Mouse (Mus musculus) liver, embryonic 15.5 days (tissue): ENCODE measurements around the gene Olfr630. TPM values are rescaled to one million over a fixed set of nuclear protein-coding genes. Genes with fewer than 3 reads are reported as not detected.
"Not testable (repeated sequence)": the region's sequence is repeated elsewhere in the genome, so short reads cannot be mapped to it uniquely, and the experiment has no call there.

ENCODE experiments used
- ATAC-seq: fragments of 200-750 bp; cut with Nextera tagmentation; 2 replicates; pipeline ENCODE4 v1.8.0; 2017; ENCODE audit warnings: moderate number of reproducible peaks, mild to moderate bottlenecking, moderate library complexity; ENCODE audit not compliant: insufficient read depth
- H3K27ac ChIP-seq: fragments of 300-500 bp; sonication (generic); replicated peaks from 2 replicates; pipeline ENCODE4 v1.5.1; 2015; ENCODE audit warnings: mild to moderate bottlenecking, inconsistent platforms
- H3K27me3 ChIP-seq: fragments of 300-500 bp; sonication (generic); 2 replicates; pipeline ENCODE4 v1.6.1; 2015; ENCODE audit warnings: mild to moderate bottlenecking, inconsistent platforms
- H3K36me3 ChIP-seq: fragments of 300-500 bp; sonication (generic); replicated peaks from 2 replicates; pipeline ENCODE4 v1.6.1; 2015; ENCODE audit warnings: moderate library complexity, mild to moderate bottlenecking, inconsistent platforms
- H3K4me1 ChIP-seq: fragments of 300-500 bp; sonication (generic); replicated peaks from 2 replicates; pipeline ENCODE4 v1.6.1; 2015; ENCODE audit warnings: inconsistent platforms
- H3K4me2 ChIP-seq: fragments of 300-500 bp; sonication (generic); 2 replicates; pipeline ENCODE4 v1.6.1; 2015; ENCODE audit warnings: moderate library complexity, mild to moderate bottlenecking, inconsistent platforms
- H3K4me3 ChIP-seq: fragments of 300-500 bp; sonication (generic); replicated peaks from 2 replicates; pipeline ENCODE4 v1.5.1; 2015; ENCODE audit warnings: mild to moderate bottlenecking, inconsistent platforms
- H3K9ac ChIP-seq: fragments of 300-500 bp; sonication (generic); 2 replicates; pipeline ENCODE4 v1.6.1; 2015; ENCODE audit warnings: moderate library complexity, mild to moderate bottlenecking, inconsistent platforms
- H3K9me3 ChIP-seq: fragments of 300-500 bp; sonication (generic); replicated peaks from 2 replicates; pipeline ENCODE4 v1.6.1; 2016; ENCODE audit warnings: inconsistent platforms
- WGBS: fragments of 180-500 bp; shearing (Covaris S2); methylation state at CpG from one replicate; pipeline ENCODE4 v1.1.7; 2015; ENCODE audit warnings: mixed read lengths; ENCODE audit not compliant: insufficient replicate concordance; 5-methylcytosine and 5-hydroxymethylcytosine counted together
- polyA plus RNA-seq: library from polyadenylated mRNA; unstranded; fragments of >200 nt; fragmentation: Nextera tagmentation; extraction: Ambion mirVana; gene quantifications from 2 replicates; pipeline ENCODE4 v1.2.1, GENCODE M21; 2015

The Olfr630 gene
- polyA plus RNA-seq: not detected in 2 replicates

DNA sequence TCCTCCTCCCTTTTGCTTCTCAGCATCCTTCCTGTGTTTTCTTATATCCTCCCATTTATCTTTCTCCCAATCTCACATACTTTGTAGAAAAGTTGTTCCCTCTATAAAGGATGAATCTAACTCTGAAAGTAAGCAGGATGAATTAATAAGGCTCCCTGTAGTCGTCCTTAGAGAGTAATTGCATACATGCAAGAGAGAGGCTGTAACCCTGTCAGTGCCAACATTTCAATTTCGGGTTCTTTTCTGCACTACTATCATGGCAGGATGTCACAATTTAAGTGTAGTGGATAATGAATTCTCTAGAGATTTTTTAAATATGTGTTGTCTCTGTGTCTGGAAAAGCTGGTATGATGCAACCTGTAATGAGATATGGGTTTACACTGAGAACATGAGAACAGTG is at the start of gene Olfr630:
Gene Olfr630, minus strand, starts transcription at position 101 of the 400 bp plus-strand sequence.
- WGBS: 30% methylated on average over 2 of the region's 2 CpGs
- no peak within 1 kb of the TSS for H3K4me3 ChIP-seq

DNA sequence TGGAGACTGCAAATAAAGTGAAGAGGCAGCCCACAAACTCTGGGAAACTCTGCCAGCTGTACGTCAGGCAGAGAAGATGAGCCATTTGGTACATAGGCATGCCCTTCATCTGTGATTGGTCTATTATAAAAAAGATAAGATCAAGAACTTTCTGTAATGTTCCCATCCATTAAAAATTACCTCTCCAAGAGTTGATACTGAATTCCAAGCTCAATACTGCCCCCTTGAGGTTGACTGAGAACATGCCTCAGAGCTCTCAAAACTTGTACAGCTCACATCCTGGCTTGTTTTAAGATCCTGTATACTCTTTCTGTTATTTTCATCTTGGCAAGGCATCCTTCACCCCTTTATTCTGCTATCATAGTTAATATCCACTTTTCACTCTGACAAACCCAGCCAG is 49.7 kb upstream of the Olfr630 start:
- H3K4me3 ChIP-seq: no peak overlapping the region

More for the DNA sequence above, at the start of gene Olfr630:
- ATAC-seq: no peak
- no peak within 1 kb of the TSS for H3K27ac ChIP-seq
- H3K4me2 ChIP-seq: no peak within 1 kb of the TSS
- H3K4me1 ChIP-seq: no peaks in the 10 kb centered on the region
- H3K36me3 ChIP-seq: no peaks in the 10 kb centered on the region
- H3K9me3 ChIP-seq: no peaks in the 10 kb centered on the region
- no peaks in the 10 kb centered on the region for H3K27me3 ChIP-seq
- H3K9ac ChIP-seq: no peak within 1 kb of the TSS

DNA sequence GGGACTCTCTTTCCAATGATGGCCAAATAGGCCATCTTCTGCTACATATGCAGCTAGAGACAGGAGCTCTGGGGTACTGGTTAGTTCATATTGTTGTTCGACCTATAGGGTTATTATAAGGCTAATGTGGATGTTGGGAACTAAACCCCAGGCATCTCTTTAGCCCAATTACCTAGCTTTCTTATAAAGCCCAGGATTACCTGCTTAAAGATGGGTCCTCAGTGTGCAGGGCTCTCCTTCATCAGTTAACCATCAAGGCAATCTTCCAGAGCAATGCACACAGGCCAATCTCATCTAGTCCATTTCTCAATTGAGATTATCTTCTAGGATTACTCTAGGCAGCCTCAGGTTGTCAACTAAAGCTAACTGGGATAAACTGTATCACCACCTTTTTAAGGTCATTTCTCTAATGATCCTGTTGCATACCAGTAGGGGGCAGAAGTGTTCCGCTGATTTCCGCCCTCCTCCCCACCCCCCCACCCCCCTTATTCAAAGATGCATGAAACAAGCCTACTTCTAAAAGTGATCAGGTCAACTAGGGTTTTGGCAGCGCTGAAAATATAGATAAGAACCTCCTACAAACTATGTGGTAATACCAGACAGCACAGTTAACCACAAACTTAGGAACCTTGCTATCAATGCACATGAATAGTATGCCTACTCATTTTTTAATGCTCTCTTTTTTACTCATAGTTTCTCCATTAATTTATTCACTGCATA is 35.7 kb upstream of the Olfr630 start:
- H3K9ac ChIP-seq: no peak overlapping the region
- no peaks in the 10 kb centered on the region for H3K27me3 ChIP-seq
- H3K4me2 ChIP-seq: no peak overlapping the region
- peak overlapping the region; percentile 45; the same call in 1 of the 2 replicates for H3K27ac ChIP-seq
- ATAC-seq: peak; percentile 91
- peaks cover 6% of the 10 kb centered on the region for H3K4me1 ChIP-seq
- H3K36me3 ChIP-seq: no peaks in the 10 kb centered on the region
- H3K9me3 ChIP-seq: no peaks in the 10 kb centered on the region
- H3K4me3 ChIP-seq: no peak overlapping the region
- 5% methylated on average over 4 of the region's 4 CpGs for WGBS

More for the DNA sequence above, 49.7 kb upstream of the Olfr630 start:
- peaks cover 31% of the 10 kb centered on the region for H3K4me1 ChIP-seq
- WGBS: 41% methylated on average over 1 of the region's 1 CpGs
- H3K36me3 ChIP-seq: no peaks in the 10 kb centered on the region
- H3K27me3 ChIP-seq: no peaks in the 10 kb centered on the region
- no peak for ATAC-seq
- peak overlapping the region; percentile 79 for H3K27ac ChIP-seq
- H3K9me3 ChIP-seq: no peaks in the 10 kb centered on the region
- H3K4me2 ChIP-seq: 0 out of 2 replicates have a peak overlapping the region, but pooled peaks have one; percentile 6
- H3K9ac ChIP-seq: no peak overlapping the region

DNA sequence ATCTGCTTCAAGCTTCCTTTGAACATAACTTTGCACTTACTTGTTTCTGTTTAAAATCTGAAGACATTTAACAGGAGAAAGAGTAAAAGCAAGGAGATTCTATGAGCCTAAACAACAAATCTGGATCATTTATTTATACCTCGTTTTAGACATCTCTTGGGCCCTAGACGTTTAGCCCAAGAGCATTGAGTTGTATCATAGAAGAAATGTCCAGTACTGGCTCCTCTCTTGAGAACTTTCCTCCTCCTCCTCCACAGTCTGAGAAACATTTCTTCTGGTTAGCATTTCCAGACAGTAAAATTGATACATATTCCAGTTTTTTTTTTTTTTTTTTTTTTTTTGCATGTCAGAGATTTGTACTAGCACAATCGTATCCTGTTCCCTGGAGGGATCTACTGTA is 34.6 kb upstream of the Olfr630 start, which contains the start of gene Olfr67:
Gene Olfr67, minus strand, starts transcription at position 101 of the 400 bp plus-strand sequence.
- Histone ChIP-seq H3K4me2 (no peak within 1 kb of the TSS), H3K27me3 (0 out of 2 replicates have a peak, but pooled peaks cover 3% of the 10 kb centered on the region), H3K9me3 (no peaks in the 10 kb centered on the region), H3K27ac (peak within 1 kb of the TSS; percentile 45; the same call in 1 of the 2 replicates), H3K36me3 (no peaks in the 10 kb centered on the region), H3K4me1 (peaks cover 6% of the 10 kb centered on the region), H3K9ac (no peak within 1 kb of the TSS), H3K4me3 (no peak within 1 kb of the TSS)
- 62% methylated on average over 3 of the region's 3 CpGs for WGBS
- ATAC-seq: no peak

DNA sequence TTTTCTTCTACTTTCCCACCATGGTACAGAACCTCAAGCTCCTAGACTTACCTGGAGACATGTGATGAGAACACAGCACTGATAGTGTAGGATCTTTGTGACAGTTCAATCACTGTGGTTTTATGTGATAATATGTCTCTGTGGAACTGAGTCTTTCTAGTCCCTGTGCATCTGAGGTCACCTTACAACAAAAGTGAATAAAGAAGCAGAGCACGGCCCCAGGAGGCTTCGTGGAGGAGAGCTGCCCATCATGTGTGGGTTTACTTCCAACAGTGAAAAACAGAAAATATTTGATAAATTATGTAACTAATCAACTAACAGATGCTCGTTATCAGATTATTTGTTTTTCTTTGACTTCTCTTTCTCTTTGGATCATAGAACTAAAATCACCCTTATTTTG is 22.5 kb upstream of the Olfr630 start, which contains the start of gene Olfr68:
Gene Olfr68, minus strand, starts transcription at position 101 of the 400 bp plus-strand sequence.
- Histone ChIP-seq H3K27me3 (no peaks in the 10 kb centered on the region), H3K36me3 (no peaks in the 10 kb centered on the region), H3K27ac (no peak within 1 kb of the TSS), H3K9ac (no peak within 1 kb of the TSS), H3K4me3 (no peak within 1 kb of the TSS), H3K4me1 (0 out of 2 replicates have a peak, but pooled peaks cover 2% of the 10 kb centered on the region), H3K4me2 (no peak within 1 kb of the TSS), H3K9me3 (no peaks in the 10 kb centered on the region)
- ATAC-seq: no peak
- WGBS: 72% methylated on average over 3 of the region's 3 CpGs

DNA sequence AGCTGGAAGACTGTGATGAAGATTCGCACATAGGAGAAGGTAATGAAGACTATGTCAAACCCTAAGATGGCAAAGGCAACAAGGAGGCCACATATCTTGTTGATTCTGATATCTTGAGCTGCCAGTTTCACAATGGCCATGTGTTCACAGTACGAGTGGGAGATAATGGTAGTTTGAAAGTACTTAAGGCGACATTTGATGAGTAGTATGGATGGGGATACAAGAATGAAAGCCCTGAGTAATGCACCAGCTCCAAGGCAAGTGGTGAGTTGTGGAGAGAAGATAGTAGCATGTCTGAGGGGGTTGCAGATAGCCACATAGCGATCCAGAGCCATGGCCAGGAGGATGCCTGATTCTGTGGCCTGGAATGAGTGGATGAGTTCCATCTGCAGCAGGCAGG is 20.5 kb upstream of the Olfr630 start:
- not testable (repeated sequence) for H3K4me1 ChIP-seq, H3K9me3 ChIP-seq, H3K36me3 ChIP-seq, H3K4me2 ChIP-seq, H3K27me3 ChIP-seq, H3K9ac ChIP-seq, H3K27ac ChIP-seq, H3K4me3 ChIP-seq
- ATAC-seq: peak; percentile 89
- 37% methylated on average over 4 of the region's 4 CpGs for WGBS

DNA sequence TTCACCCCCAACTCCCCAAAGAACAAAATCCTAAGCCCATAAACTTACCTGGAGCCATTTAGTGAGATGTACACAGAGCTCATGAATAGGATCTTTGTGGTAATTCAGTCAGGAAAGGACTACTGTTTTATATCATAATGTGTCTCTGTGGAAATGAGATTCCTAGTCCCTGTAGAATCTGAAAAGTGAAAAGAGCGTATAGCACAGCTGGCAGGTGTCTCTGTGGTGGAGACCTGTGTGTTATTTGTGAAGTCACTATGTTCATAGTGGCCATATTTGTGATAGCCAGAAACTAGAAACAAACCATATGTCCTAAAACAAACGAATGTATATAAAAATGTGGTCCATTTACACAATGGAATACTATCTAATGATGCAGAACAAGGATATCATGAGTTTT is 14.4 kb upstream of the Olfr630 start, which contains the start of gene Olfr69:
Gene Olfr69, minus strand, starts transcription at position 101 of the 400 bp plus-strand sequence.
- ATAC-seq: no peak
- Histone ChIP-seq H3K36me3 (no peaks in the 10 kb centered on the region), H3K4me1 (no peaks in the 10 kb centered on the region), H3K27me3 (no peaks in the 10 kb centered on the region), H3K9ac (no peak within 1 kb of the TSS), H3K9me3 (no peaks in the 10 kb centered on the region), H3K4me3 (no peak within 1 kb of the TSS), H3K27ac (no peak within 1 kb of the TSS), H3K4me2 (no peak within 1 kb of the TSS)
- 57% methylated on average over 2 of the region's 2 CpGs for WGBS

DNA sequence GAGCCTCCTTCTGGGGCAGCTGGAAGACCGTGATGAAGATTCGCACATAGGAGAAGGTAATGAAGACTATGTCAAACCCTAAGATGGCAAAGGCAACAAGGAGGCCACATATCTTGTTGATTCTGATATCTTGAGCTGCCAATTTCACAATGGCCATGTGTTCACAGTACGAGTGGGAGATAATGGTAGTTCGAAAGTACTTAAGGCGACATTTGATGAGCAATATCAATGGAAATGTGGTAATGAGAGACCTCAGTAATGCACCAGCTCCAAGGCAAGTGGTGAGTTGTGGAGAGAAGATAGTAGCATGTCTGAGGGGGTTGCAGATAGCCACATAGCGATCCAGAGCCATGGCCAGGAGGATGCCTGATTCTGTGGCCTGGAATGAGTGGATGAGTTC is 10.6 kb upstream of the Olfr630 start:
- not testable (repeated sequence) for H3K9me3 ChIP-seq, H3K27me3 ChIP-seq, H3K9ac ChIP-seq, H3K4me2 ChIP-seq, H3K27ac ChIP-seq, H3K4me3 ChIP-seq, H3K4me1 ChIP-seq, H3K36me3 ChIP-seq
- ATAC-seq: peak; percentile 68
- WGBS: 38% methylated on average over 6 of the region's 6 CpGs

DNA sequence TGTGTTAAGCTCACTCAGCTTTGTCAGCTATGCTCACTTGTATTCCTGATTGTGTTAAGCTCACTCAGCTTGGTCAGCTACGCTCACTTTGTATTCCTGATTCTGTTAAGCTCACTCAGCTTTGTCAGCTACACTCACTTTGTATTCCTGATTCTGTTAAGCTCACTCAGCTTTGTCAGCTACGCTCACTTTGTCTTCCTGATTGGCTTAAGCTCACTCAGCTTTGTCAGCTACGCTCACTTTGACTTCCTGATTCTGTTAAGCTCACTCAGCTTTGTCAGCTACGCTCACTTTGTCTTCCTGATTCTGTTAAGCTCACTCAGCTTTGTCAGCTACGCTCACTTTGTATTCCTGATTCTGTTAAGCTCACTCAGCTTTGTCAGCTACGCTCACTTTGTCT is 5.1 kb upstream of the Olfr630 start:
- H3K9ac ChIP-seq, H3K4me2 ChIP-seq: not testable (repeated sequence)

DNA sequence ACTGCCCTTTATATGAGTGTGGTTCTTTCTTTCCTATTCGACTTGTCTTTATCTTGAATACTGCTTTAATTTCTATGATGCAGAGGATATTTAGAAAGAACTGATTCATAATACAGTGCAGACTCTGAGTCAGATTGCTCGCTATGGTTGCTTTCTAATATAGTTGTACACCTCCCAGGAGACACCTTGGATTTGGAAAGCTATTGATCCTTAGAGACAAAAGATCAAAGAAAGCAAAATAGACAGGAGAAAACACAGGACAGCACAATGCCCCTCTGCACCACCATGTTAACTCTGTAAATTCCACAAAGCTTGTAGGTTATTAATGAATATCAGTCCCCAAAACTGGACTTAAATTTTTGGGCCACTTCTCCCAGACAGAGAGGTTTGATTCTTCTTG is 12.3 kb downstream of the Olfr630 start, which contains the start of gene Olfr629:
Gene Olfr629, minus strand, starts transcription at position 101 of the 400 bp plus-strand sequence.
- no peak within 1 kb of the TSS for H3K4me3 ChIP-seq
- no peaks in the 10 kb centered on the region for H3K27me3 ChIP-seq
- ATAC-seq: no peak
- no peaks in the 10 kb centered on the region for H3K9me3 ChIP-seq
- WGBS: 49% methylated on average over 2 of the region's 2 CpGs
- H3K4me2 ChIP-seq: no peak within 1 kb of the TSS
- no peak within 1 kb of the TSS for H3K9ac ChIP-seq
- no peaks in the 10 kb centered on the region for H3K4me1 ChIP-seq
- H3K27ac ChIP-seq: no peak within 1 kb of the TSS
- no peaks in the 10 kb centered on the region for H3K36me3 ChIP-seq

More for the DNA sequence above, 5.1 kb upstream of the Olfr630 start:
- not testable (repeated sequence) for H3K36me3 ChIP-seq, H3K4me3 ChIP-seq, H3K9me3 ChIP-seq, ATAC-seq, H3K27ac ChIP-seq, H3K27me3 ChIP-seq, H3K4me1 ChIP-seq
- 40% methylated on average over 6 of the region's 6 CpGs for WGBS

DNA sequence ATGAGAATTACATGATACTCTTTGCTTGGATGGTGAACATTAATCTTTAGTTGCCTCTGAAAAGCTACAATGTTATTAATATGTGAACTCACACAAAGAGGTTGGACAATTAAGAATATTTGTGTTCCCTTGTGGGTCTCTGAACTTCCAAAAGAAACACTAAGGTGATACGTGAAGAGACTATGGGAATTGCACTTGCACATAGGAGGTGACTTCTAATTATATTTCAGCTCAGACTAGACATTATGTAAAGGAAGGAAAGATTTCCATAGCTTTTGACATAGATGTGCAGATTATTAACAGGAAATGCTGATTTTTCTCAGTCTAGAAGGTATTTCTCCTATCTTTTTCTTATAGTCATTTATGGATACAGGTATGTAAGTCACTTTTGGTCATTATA is 27.1 kb downstream of the Olfr630 start, which contains the start of gene Olfr628:
Gene Olfr628, plus strand, starts transcription at position 301 of the 400 bp plus-strand sequence.
- no peaks in the 10 kb centered on the region for H3K36me3 ChIP-seq
- no peaks in the 10 kb centered on the region for H3K4me1 ChIP-seq
- no peak within 1 kb of the TSS for H3K4me2 ChIP-seq
- WGBS: 65% methylated on average over 1 of the region's 1 CpGs
- ATAC-seq: no peak
- no peaks in the 10 kb centered on the region for H3K9me3 ChIP-seq
- H3K4me3 ChIP-seq: no peak within 1 kb of the TSS
- H3K9ac ChIP-seq: no peak within 1 kb of the TSS
- no peaks in the 10 kb centered on the region for H3K27me3 ChIP-seq
- no peak within 1 kb of the TSS for H3K27ac ChIP-seq
